Mouse (Mus musculus) E14TG2a.4 (cell line): ENCODE measurements at regions not wholly inside any gene's neighbourhood (a gene's known extent, or its start where the extent isn't known, plus 50 kb on each side); places are given as distances from the start of the nearest gene placed in this dataset.

Experiments used
- H3K27me3 ChIP-seq: 2 replicates; pipeline ENCODE4 v1.6.1; 2014; ENCODE audit warnings: low read length, control low read depth; ENCODE audit not compliant: insufficient read depth
- H3K36me3 ChIP-seq: 2 replicates; pipeline ENCODE4 v1.6.1; 2014; ENCODE audit warnings: low read length, control low read depth; ENCODE audit not compliant: insufficient read depth
- H3K4me1 ChIP-seq: replicated peaks from 2 replicates; pipeline ENCODE4 v1.6.1; 2014; ENCODE audit warnings: low read depth, low read length, control low read depth
- H3K4me3 ChIP-seq: replicated peaks from 2 replicates; pipeline ENCODE4 v1.5.1; 2014; ENCODE audit warnings: mild to moderate bottlenecking, low read length
- H3K9me3 ChIP-seq: 2 replicates; pipeline ENCODE4 v1.6.1; 2014; ENCODE audit warnings: low read length, control low read depth
- CTCF ChIP-seq: conservative IDR thresholded peaks from 2 replicates; pipeline ENCODE4 v1.5.1; 2014; ENCODE audit warnings: low read length
- NANOG ChIP-seq: IDR thresholded peaks from 2 replicates; pipeline ENCODE4 v1.6.1; 2014; ENCODE audit warnings: borderline replicate concordance, low read length, mixed read lengths
- POU5F1 ChIP-seq: IDR thresholded peaks from 2 replicates; pipeline ENCODE4 v1.6.1; 2014; ENCODE audit warnings: low read length, borderline replicate concordance

DNA sequence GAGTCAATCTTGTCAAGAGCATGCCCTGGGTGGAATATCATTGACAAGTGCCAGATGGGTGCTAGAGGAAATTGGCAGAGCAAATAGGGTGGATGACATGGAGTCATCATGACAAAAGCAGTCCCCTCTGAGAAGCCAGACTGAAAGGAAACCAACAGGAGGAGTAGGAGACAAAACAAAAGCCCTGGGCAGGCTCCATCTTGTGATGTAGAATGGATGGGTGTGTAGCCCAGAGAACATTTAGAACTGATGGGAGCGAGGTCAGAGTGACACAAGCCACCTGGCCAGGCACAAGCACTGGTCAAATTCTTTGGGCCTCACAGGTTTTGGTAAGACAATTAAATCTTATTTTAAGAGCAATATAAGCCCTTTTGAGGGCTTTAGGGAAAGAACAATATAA, 310.4 kb upstream of the Nmur2 start:
- Histone ChIP-seq H3K36me3 (no peaks in the 10 kb centered on the region), H3K9me3 (no peaks in the 10 kb centered on the region), H3K4me1 (no peaks in the 10 kb centered on the region), H3K27me3 (no peaks in the 10 kb centered on the region), H3K4me3 (no peak overlapping the region)
- TF ChIP-seq POU5F1 (no peak), NANOG (no peak), CTCF (no peak)

DNA sequence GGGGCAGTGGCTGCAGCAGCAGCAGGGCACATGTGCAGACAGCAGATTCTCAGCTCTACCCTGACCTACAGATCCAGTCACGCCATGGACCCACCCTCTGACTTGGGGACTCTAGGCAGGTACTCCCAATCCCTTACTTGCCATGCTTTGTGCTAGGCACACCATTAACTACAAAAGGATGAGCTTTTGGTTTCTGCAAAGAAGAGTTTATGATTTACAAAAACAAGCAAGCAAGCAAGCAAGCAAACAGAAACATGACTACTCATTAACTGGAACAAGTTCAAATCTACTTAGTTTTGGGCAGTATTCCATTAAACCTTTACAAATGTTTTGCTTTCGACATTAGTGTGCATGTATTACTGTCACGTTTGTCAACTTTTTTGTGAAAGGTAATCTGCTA, 309.0 kb upstream of the Nmur2 start:
- H3K36me3 ChIP-seq = no peaks in the 10 kb centered on the region
- no peaks in the 10 kb centered on the region for H3K4me1 ChIP-seq
- H3K27me3 ChIP-seq = no peaks in the 10 kb centered on the region
- H3K9me3 ChIP-seq = no peaks in the 10 kb centered on the region
- TF ChIP-seq NANOG = no peak
- TF ChIP-seq POU5F1 = no peak
- TF ChIP-seq CTCF = no peak
- H3K4me3 ChIP-seq = no peak overlapping the region

GRCm38 (mm10) chr11:56348408-56348807, 307.6 kb upstream of the Nmur2 start:
- no peak overlapping the region for H3K4me3 ChIP-seq
- H3K36me3 ChIP-seq = no peaks in the 10 kb centered on the region
- H3K9me3 ChIP-seq = no peaks in the 10 kb centered on the region
- TF ChIP-seq CTCF (no peak), NANOG (no peak), POU5F1 (no peak)
- no peaks in the 10 kb centered on the region for H3K4me1 ChIP-seq
- no peaks in the 10 kb centered on the region for H3K27me3 ChIP-seq

- no peaks in the 10 kb centered on the region for H3K27me3 ChIP-seq
- no peaks in the 10 kb centered on the region for H3K9me3 ChIP-seq
- H3K36me3 ChIP-seq = no peaks in the 10 kb centered on the region
- no peak for TF ChIP-seq NANOG
- TF ChIP-seq POU5F1 = no peak
- no peaks in the 10 kb centered on the region for H3K4me1 ChIP-seq
- H3K4me3 ChIP-seq = no peak overlapping the region
Measured at GRCm38 (mm10) chr11:56343083-56343482, 302.3 kb upstream of the Nmur2 start.

DNA sequence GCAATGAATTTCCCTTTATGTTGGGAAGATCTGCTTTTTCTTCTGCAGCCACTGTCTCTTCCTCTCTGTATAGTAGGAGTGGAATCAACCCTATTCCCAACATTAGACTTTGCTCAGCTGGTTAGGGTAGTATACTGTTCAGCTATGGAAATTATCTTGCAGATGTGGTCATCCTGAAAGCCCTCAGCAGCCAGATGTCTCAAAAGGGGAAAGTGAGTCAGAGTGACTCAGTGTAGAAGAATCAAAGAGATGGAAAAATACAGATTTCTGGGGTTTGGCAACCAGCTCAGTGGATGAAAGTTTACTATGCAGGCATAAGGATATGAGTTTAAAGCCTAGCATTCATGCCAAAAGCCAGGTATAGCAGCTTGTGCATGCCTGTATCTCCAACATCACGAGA, 300.9 kb upstream of the Nmur2 start:
- Histone ChIP-seq H3K9me3 (no peaks in the 10 kb centered on the region), H3K36me3 (no peaks in the 10 kb centered on the region), H3K4me1 (no peaks in the 10 kb centered on the region), H3K4me3 (no peak overlapping the region), H3K27me3 (no peaks in the 10 kb centered on the region)
- TF ChIP-seq CTCF (no peak), POU5F1 (no peak), NANOG (no peak)

DNA sequence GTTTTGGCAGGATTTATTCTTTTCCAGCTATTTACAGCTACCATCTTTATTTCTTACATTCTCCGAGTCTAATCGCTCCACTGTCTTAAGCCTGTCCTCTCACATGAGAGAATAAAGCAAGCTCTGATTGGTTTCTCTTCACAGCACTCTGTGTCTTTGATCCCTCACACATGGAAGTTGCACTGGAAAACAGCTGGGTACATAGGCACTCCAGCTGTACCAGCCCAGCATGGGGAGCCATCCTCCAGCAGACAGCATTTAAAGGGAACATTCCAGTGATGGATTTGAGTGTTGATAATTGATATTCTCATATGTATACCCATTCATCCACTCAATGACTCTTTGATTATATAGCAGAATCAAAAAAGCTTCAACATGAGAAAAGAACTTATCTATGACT, 300.2 kb upstream of the Nmur2 start:
- no peaks in the 10 kb centered on the region for H3K27me3 ChIP-seq
- TF ChIP-seq CTCF (no peak), NANOG (no peak), POU5F1 (no peak)
- H3K4me1 ChIP-seq = no peaks in the 10 kb centered on the region
- H3K4me3 ChIP-seq = no peak overlapping the region
- no peaks in the 10 kb centered on the region for H3K36me3 ChIP-seq
- no peaks in the 10 kb centered on the region for H3K9me3 ChIP-seq

DNA sequence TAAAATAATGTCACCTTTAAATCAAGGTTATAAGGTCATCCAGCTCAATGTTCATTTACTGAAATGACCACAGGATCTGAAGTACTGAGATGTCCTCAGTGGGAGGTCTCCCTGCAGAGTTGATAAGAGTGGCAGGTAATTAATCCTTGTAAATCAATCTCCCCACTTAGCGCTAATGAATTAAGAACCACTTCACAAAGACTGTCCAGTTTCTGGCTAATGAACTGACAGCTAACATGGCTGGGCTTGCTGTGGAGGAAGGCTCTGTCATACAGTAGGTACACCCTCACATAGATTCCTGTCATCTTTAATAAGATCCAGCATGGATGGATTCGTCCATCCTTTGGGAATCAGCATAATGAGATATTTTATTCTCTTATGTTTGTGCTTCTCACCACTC, 297.7 kb upstream of the Nmur2 start:
- no peak overlapping the region for H3K4me3 ChIP-seq
- H3K9me3 ChIP-seq = no peaks in the 10 kb centered on the region
- H3K36me3 ChIP-seq = no peaks in the 10 kb centered on the region
- no peaks in the 10 kb centered on the region for H3K27me3 ChIP-seq
- no peaks in the 10 kb centered on the region for H3K4me1 ChIP-seq
- TF ChIP-seq POU5F1 (no peak), NANOG (no peak), CTCF (no peak)

- H3K4me3 ChIP-seq = no peak overlapping the region
- no peaks in the 10 kb centered on the region for H3K4me1 ChIP-seq
- no peaks in the 10 kb centered on the region for H3K9me3 ChIP-seq
- no peaks in the 10 kb centered on the region for H3K36me3 ChIP-seq
- no peaks in the 10 kb centered on the region for H3K27me3 ChIP-seq
- no peak for TF ChIP-seq CTCF
- no peak for TF ChIP-seq POU5F1
- no peak for TF ChIP-seq NANOG
Measured at GRCm38 (mm10) chr11:56335937-56336336, 295.1 kb upstream of the Nmur2 start.

GRCm38 (mm10) chr11:56320293-56320692, 279.5 kb upstream of the Nmur2 start:
- no peaks in the 10 kb centered on the region for H3K9me3 ChIP-seq
- H3K36me3 ChIP-seq = no peaks in the 10 kb centered on the region
- H3K27me3 ChIP-seq = no peaks in the 10 kb centered on the region
- no peaks in the 10 kb centered on the region for H3K4me1 ChIP-seq
- no peak for TF ChIP-seq CTCF
- no peak for TF ChIP-seq NANOG
- TF ChIP-seq POU5F1 = no peak
- H3K4me3 ChIP-seq = no peak overlapping the region
